Mouse (Mus musculus): Measurements from ENCODE around the gene Ncaph. TPM values are rescaled to one million over a fixed set of nuclear protein-coding genes. Genes with fewer than 3 reads are reported as not detected.

Ncaph gene
- 1.7 and 4.4 TPM in 2 replicates for polyA plus RNA-seq (2012; rRNA removed; ENCODE audit: low replicate concordance)

GRCm38 (mm10) chr2:127133621-127134461, at the start of gene Ncaph:
Gene Ncaph (minus strand): TSS chr2:127133954.

DNA sequence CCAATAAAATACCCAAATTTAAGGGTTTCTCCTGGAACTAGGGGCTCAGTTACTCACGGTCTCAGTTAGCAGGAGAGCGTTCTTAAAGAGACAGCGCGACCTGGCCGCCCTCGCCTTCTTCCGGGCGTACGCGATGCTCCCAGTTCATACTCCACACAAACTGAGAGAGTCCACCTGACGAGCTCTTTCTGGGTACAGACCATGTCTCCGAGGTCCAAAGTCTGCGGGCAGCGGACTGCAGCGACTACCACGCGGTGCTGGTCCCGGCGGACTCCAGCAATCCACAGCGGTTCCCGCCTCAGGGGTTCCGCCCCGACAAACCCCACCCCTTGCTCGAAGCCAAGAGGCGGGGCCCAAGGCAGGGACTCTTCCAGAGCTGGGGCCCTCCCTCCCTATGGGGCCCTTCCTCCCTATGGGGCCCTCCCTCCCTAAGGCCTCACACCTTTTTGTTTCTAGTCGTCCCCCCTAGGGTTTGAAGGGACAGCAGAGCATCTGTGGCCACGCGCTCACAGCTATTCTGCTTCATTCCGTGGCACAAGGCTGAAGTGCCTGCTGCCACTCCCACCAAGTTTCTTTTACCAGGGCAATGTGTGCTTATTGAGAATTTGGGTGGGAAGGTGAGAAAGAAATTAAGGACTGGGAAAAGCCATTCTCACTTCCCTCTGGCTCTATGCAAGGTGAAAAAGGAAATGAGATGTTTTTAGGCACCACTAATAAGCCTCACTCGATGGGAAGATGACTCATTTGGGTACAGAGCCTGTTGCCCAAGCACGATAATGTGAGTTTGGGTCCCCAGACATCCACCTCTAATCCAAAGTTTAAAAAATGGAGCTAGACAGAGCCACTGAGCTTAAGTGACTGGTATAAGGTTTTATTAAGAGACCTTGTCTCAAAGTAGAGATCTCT, 9.7 kb upstream of the Ncaph start, which contains the start of gene Itpripl1:
Gene Itpripl1, minus strand, starts transcription at position 285 of the 906 bp plus-strand sequence.

DNA sequence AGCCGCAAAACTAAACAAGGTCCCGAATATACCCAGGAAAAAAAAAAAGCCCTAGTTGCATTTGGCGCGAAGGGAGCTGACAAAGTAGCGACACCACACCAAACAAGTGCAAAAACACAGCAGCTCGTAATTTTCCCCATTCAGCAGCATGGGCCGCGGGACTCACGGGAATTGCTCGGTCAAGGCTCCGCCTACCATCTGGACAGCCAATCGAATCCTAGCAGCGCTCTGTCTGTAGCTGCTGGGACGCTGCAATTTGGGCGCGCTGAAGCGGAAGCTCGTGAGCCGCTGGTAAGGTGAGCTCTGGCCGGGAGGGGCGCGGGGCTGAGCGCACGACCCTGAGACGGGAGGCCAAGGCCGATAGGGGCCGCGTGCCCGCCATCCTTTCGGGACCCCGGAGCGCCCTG, 63.3 kb downstream of the Ncaph start, which contains the start of gene Blvra:
Gene Blvra, plus strand, starts transcription at position 231 of the 407 bp plus-strand sequence.

Other genes with a start within 250 kb of the Ncaph start
- 20.6 and 23.2 TPM in 2 replicates for gene Sppl2a, start 200.7 kb downstream of the Ncaph start, polyA plus RNA-seq (2012; rRNA removed; ENCODE audit: low replicate concordance)
- 2.9 and 5.0 TPM in 2 replicates for gene Ap4e1, start 125.2 kb downstream of the Ncaph start, polyA plus RNA-seq (2012; rRNA removed; ENCODE audit: low replicate concordance)
- gene Blvra, start 63.3 kb downstream of the Ncaph start, polyA plus RNA-seq (2012; rRNA removed; ENCODE audit: low replicate concordance) = 13.3 and 27.0 TPM in 2 replicates
- gene Itpripl1, start 9.5 kb upstream of the Ncaph start, polyA plus RNA-seq (2012; rRNA removed; ENCODE audit: low replicate concordance) = 19.0 and 24.2 TPM in 2 replicates
- 2.3 TPM in 2 replicates for gene 1810024B03Rik, start 74.3 kb upstream of the Ncaph start, polyA plus RNA-seq (2012; rRNA removed; ENCODE audit: low replicate concordance)
- gene Snrnp200, start 74.4 kb upstream of the Ncaph start, polyA plus RNA-seq (2012; rRNA removed; ENCODE audit: low replicate concordance) = 47.7 and 72.8 TPM in 2 replicates
- 79.4 and 82.5 TPM in 2 replicates for gene Ciao1, start 113.9 kb upstream of the Ncaph start, polyA plus RNA-seq (2012; rRNA removed; ENCODE audit: low replicate concordance)
- gene Tmem127, start 114.0 kb upstream of the Ncaph start, polyA plus RNA-seq (2012; rRNA removed; ENCODE audit: low replicate concordance) = 96.8 and 112 TPM in 2 replicates
- 40.2 and 47.2 TPM in 2 replicates for gene Stard7, start 136.3 kb upstream of the Ncaph start, polyA plus RNA-seq (2012; rRNA removed; ENCODE audit: low replicate concordance)
- 2.2 and 11.6 TPM in 2 replicates for gene Dusp2, start 202.2 kb upstream of the Ncaph start, polyA plus RNA-seq (2012; rRNA removed; ENCODE audit: low replicate concordance)
- gene Astl, start 204.7 kb upstream of the Ncaph start, polyA plus RNA-seq (2012; rRNA removed; ENCODE audit: low replicate concordance) = not detected in 2 replicates
- 0.41 and 0.66 TPM in 2 replicates for gene Adra2b, start 229.3 kb upstream of the Ncaph start, polyA plus RNA-seq (2012; rRNA removed; ENCODE audit: low replicate concordance)

Measured in subcutaneous adipose tissue, adult 2 months (tissue).